Mouse (Mus musculus): Measurements from ENCODE around the gene Wdr90.
"Not testable (repeated sequence)": the region's sequence is repeated elsewhere in the genome, so short reads cannot be mapped to it uniquely, and the experiment has no call there.

The Wdr90 gene

DNA sequence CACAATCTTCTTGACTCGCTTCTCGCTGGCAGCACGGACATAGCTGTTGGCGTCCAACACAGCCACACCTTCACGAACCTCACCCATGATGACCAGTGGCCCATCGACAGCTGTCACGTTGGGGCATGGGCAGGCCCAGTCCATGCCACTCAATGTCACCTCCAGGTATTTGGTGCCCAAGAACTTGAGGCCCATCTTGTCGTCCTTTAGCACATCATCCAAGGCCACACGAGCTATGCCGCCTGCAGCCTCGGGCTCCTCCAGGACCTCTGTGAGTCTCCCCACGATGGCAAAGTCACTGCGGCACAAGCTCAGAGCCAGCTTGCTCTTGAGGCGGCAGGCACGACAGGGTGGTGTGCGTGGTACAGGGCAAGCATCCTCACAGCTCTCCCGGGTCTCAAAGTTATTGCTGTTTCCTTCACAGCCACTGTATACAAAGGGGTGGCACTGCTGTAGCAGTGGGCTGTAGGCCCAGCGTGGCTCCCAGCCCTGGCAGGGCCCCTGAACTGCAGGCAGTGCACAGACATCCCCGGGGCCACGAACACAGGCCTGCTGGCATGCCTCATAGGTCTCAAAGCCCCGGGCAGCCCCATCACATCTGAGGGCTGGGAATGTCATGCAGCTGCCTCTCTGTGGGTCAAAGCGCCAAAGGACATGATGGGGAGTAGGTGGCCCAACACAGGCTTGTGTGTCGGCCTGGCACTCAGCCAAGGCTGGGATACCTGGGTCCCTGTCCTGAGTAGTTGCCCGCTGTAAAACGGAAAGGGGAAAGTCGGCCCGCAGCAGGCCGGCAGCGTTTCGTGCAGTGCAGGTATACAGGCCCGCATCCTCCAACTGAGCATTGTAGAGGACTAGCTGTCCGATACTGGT is 16.7 kb upstream of the Wdr90 start:
- DNase-seq (ENCODE audit: extremely low read depth, insufficient read length, low spot score): no peak

- DNase-seq (ENCODE audit: extremely low read depth, insufficient read length, low spot score): no peak
Observed at GRCm38 (mm10) chr17:25877025-25877424, 15.7 kb upstream of the Wdr90 start.

DNA sequence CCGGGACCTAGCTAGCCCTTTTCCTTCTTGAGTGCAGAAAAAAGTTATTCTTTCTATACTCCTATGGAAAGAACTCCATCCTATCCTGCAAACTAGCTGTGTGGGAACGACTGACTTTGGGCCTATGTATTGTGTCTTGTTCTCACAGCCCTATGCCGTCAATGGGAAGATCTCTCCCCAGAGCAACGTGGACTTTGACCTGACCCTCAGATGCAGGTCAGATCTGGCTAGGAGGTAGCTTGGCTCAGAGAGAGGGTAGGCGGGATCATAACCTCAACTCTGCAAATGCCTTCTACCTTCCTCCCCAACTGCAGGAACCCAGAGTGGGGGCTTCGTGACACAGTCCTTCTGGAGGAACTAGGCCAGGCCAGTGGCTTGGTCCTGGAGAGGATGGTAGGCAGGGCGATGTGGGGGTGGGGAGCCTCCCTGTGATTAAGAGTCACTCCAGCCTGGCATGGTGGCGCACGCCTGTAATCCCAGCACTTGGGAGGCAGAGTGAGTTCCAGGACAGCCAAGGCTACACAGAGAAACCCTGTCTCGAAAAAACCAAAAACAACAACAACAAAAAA is 15.1 kb upstream of the Wdr90 start:
- no peak for DNase-seq (ENCODE audit: extremely low read depth, insufficient read length, low spot score)

DNA sequence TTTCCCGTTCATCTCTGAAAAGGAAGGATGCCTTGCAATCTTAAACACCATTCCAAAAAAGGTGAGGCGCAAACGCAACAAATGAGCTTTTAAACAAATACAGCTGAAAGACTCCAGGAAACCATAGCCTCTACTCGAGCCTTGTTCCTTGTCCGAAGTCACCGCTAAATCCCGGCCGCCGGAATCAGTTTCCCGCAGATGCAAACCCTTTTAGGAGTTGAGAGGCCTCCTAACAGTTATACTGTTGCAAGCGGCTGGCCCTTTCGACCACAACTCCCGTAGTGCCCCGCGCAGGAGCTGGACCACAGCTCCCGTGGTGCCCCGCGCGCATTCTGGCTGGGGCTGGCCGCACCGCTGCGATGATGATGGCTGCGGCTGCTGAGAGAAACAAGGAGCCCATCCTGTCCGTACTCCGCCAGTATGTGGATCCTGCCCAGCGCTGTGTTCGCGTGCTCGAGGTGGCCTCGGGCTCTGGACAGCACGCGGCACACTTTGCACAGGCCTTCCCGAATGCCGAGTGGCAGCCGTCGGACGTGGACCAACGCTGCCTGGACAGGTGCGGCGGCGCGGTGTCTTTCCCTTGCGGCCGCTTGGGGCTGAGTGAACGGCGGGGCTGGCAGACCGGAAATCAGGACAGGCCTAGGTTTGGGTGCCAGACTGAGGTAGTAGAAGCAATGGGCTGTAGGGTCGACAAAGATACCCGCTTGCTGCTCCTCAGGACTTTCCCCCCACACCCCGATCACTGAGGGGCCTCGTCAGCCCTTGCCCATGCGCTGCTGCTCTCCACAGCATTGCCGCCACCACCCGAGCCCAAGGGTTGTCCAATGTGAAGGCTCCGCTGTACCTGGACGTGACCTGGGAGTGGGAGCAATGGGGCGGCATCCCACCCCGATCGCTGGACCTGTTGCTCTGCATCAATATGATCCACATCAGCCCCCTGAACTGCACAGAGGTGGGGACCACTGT is 14.2 kb upstream of the Wdr90 start:
- peak; percentile 92 for DNase-seq (ENCODE audit: extremely low read depth, insufficient read length, low spot score)

GRCm38 (mm10) chr17:25874721-25875170 is 13.4 kb upstream of the Wdr90 start, which contains the start of gene Mettl26:
Gene Mettl26 (plus strand): TSS chr17:25875074.
- DNase-seq (ENCODE audit: extremely low read depth, insufficient read length, low spot score): no peak

GRCm38 (mm10) chr17:25874148-25874720 is 12.9 kb upstream of the Wdr90 start:
- DNase-seq (ENCODE audit: extremely low read depth, insufficient read length, low spot score): no peak

DNA sequence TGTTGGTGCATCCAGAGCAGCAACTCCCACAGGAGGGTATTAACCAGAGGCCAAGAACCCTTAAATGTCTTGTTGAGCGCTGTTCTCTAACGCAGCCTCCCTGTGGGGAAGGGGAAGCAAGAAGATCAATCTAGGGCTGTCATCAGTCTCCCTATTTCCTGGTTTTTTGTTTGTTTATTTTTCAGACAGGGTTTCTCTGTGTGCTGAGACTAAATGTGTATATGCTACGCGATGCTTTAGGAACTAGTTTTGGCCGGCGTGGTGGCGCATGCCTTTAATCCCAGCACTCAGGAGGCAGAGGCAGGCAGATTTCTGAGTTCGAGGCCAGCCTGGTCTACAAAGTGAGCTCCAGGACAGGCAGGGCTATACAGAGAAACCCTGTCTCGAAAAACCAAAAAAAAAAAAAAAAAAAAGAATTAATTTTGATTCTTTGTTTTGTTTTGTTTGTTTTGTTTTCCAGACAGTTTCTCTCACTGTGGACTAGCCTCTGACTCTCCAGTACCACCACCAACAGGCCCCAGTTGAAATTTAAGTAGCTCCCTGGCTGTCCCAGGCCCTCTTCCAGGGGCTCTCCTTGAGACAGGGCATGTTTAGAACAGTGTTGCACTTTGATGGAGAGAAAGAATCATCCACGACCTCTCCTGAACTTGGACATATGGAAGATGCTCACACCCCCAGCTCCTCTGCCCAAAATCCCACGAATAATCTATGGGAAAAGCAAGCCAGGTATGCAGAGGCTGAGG is 12.3 kb upstream of the Wdr90 start:
- no peak for DNase-seq (ENCODE audit: extremely low read depth, insufficient read length, low spot score)

GRCm38 (mm10) chr17:25872676-25873075 is 11.4 kb upstream of the Wdr90 start:
- no peak for DNase-seq (ENCODE audit: extremely low read depth, insufficient read length, low spot score)

DNA sequence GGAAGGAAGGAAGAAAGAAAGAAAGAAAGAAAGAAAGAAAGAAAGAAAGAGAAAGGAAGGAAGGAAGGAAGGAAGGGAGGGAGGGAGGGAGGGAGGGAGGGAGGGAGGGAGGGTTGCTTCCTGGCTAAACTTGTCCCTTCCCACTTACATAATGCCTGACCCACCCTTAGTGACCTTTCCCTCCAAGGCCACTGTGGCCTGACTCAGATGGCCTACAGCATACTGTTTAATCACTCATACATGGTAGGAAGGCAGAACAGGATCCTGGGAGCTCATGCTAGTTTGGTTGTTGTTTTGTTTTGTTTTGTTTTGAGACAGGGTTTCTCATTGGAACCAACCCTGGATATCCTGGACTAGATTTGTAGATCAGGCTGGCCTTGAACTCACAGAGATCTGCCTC is 10.3 kb upstream of the Wdr90 start:
- not testable (repeated sequence) for DNase-seq (ENCODE audit: extremely low read depth, insufficient read length, low spot score)

DNA sequence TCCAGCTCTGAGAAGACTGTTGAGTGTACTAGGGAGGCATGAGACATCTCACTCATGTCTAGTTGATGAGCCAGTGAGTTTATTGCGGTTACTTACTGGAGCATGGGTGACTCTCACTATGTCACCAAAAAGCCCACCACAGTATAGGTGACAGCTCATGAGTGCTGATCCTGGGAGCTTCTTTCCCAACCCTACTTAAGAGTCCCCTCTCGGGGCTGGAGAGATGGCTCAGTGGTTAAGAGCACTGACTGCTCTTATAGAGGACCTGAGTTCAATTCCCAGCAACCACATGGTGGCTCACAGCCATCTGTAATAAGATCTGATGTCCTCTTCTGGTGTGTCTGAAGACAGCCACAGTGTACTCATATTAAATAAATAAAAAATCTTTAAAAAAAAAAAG is 8.7 kb upstream of the Wdr90 start:
- no peak for DNase-seq (ENCODE audit: extremely low read depth, insufficient read length, low spot score)

- DNase-seq (ENCODE audit: extremely low read depth, insufficient read length, low spot score): no peak
Observed at GRCm38 (mm10) chr17:25869498-25869897, 8.2 kb upstream of the Wdr90 start.

GRCm38 (mm10) chr17:25868601-25869191 is 7.4 kb upstream of the Wdr90 start, which contains the start of gene Mcrip2:
Gene Mcrip2 (minus strand): TSS chr17:25868764.
- DNase-seq (ENCODE audit: extremely low read depth, insufficient read length, low spot score): peak; percentile 87

DNA sequence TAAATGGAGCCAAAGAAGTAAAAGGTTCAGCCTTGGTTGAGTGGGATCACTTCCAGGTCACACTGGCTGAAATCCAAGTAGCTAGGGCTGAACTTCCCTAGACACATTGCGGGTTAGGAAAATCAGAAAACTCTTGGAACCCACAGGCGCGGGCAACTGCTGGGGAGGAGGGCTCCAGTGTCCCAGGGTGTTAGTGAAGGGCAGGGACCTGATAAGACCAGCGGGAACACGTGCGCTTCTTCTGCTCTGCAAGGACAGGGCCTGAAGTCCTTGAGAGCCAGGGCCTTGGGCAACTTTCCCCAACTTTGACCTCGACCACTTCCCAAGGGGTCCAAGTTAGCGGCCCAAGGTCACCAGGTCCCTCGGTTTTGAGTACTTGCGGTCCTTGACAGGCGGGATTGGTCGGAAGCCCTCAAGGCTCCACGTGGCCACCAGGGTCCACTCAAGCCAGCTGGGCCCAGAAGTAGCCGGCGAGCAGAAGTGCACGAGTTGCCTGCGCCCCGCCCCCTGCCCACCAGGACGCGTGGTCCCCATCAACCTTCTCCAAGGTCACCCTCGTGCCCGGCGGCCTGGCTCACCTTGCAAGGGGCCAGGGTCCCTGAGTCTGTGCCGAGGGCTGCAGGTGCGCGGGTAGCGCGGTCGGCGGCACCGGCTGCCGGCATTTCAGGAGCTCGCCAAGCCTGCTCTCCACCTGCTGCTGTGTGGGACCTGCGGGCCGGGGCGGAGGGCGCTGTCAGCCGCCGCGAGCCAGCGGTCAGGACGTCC is 6.7 kb upstream of the Wdr90 start:
- peak; percentile 84 for DNase-seq (ENCODE audit: extremely low read depth, insufficient read length, low spot score)

DNA sequence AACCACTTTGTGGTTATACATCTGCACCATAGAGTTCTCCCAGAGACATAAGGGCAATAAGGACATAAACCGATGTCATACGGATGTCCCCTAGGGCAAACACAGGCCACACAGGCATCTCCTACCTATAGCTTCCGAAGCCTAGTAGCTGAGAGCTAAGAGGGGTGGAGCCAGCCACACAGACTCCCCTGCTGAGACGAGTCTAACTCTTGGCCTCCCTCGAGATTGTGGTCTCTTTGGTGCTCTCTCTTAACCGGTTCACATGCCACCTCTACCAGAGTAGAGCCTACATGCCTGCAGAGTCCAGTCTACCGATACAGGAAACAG is 6.2 kb upstream of the Wdr90 start:
- no peak for DNase-seq (ENCODE audit: extremely low read depth, insufficient read length, low spot score)

GRCm38 (mm10) chr17:25866172-25866571 is 4.9 kb upstream of the Wdr90 start:
- DNase-seq (ENCODE audit: extremely low read depth, insufficient read length, low spot score): no peak

GRCm38 (mm10) chr17:25865288-25865687 is 4.0 kb upstream of the Wdr90 start:
- no peak for DNase-seq (ENCODE audit: extremely low read depth, insufficient read length, low spot score)

DNA sequence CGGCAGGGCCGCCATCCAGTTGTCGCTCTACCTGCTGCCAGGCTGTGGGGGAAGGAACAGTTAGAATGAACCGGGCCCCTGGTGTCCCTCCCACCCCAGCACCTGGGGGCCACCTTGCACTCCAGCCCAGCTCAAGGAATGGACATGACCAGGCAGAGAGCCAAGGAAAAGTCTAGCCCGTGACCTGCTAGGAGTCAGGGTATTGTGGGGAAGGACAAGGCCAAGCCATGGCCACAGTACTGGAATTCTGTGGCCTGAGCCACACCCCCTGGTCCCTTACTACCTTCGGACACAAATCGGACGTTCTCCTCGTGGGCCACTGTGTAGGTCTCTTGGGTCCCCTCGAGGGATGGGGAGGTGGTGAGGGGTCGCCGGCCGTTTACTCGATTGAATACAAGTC is 3.0 kb upstream of the Wdr90 start:
- no peak for DNase-seq (ENCODE audit: extremely low read depth, insufficient read length, low spot score)

GRCm38 (mm10) chr17:25863681-25864080 is 2.4 kb upstream of the Wdr90 start:
- DNase-seq (ENCODE audit: extremely low read depth, insufficient read length, low spot score): no peak
